Mouse (Mus musculus) layer of hippocampus, postnatal 25 days (tissue): ENCODE results near the gene Olfr307. TPM values are rescaled to one million over a fixed set of nuclear protein-coding genes. Genes with fewer than 3 reads are reported as not detected.
"Not testable (repeated sequence)": the region's sequence is repeated elsewhere in the genome, so short reads cannot be mapped to it uniquely, and the experiment has no call there.

Source experiments
- DNase-seq, 2 experiments: peaks; one replicate each; pipeline ENCODE4 v3.0.0; 2022; ENCODE audit warnings: mixed read lengths in 2 of 2, low spot score in 1 of 2; ENCODE audit errors: extremely low spot score in 1 of 2
- microRNA-seq, 2 experiments: library from miRNA; unstranded; fragments of <30 nt; microRNA quantifications; one replicate each; pipeline ENCODE4 v1.2.0; 2021
- total RNA-seq, 2 experiments: library from RNA; stranded (reverse); gene quantifications; 2 replicates each; pipeline ENCODE4 v1.2.3; 2021

Olfr307 gene
- total RNA-seq: not detected

DNA sequence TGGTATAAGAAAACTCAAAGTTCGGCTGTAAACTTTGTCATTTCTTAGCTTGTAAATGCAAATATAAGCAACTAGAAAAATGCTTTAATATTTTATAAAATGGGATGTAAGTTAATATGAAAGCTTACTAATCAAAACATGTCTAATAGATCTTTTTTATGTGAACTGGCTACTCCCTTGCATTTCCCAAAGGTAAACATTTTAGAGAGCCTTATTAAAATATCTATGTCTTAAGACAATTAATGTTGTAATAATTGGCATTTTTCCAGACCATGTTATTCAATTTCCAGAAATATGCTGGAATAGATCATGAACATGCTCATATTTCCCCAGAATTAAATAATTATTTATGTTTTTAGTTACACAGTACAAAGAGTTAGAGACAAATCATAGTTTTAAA, at the start of gene Olfr307:
Gene Olfr307 (minus strand): TSS at position 101 of the 400 bp plus-strand sequence.
- no peak for DNase-seq

DNA sequence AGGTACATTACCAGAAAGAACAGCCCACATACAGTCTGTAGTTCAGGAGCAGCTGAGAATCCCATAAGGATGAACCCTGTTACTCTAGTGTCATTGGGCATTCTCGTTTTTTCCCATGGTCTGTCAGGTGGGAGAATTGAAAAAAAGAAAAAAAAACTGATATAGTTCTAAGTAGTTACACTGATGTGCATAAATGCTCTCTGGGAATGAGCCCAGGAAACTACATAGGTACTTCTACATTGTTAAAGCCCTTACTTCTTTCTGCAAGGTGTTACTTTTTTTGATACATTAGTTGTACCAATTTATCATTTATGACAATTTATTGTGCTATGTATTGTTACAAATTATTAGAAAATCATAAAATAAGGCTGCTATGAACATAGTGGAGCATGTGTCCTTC, 49.2 kb upstream of the Olfr307 start, which contains the start of gene Olfr304:
Gene Olfr304 (minus strand): TSS at position 101 of the 400 bp plus-strand sequence.
- no peak for DNase-seq

DNA sequence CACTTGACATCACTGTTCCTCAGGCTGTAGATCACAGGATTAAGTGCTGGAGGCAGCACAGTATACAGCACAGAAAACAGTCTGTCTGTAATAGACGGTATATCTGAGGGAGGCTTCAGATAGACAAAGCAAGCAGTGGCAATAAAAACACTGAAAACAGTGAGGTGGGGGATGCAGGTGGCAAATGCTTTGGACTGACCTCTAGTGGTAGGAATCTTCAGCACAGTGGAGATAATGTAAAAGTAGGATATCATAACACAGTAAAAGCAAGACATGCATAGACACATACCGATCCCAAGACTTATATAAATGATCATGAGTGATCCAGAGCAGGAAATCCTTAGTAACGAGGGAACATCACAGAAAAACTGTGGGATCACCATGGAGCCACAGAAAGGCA, 48.4 kb upstream of the Olfr307 start:
- no peak for DNase-seq

DNA sequence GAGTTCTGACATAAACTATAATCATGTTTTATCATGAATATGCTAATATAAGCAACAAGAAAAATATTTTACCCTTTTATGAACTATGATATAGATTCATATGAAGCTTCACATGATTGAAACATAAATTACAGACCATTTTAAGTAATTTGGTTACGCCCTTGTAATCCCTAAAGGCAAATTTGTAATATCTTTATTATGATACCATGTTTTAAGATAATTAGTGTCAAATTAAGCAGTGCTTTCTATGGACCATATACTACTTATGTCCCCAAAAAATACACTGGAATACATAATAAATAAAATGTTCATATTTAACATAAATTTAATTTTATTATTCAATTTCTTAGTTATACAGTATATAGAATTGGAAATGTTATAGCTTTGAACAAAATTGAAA, 29.4 kb upstream of the Olfr307 start, which contains the start of gene Olfr305:
Gene Olfr305 (minus strand): TSS at position 101 of the 400 bp plus-strand sequence.
- DNase-seq: no peak

DNA sequence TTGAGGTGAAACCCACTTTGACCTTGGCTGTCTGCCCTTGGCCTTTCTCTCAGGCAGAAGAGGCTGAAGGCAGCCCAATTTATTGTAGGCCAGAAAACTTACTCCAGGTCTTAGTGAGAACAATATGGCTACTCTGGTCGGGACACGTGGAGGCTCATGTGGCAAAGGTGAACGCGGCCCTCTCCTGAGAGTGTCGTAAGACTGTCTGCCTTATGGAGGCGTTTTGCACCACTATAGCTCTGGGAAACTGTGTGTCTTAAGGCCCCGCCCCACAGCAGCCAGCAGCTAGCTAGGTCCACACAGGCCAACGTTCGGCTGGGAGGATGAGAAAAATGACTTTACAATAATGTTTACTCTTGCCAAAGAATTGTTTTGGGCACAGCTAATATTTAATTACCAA, 8.9 kb upstream of the Olfr307 start:
- DNase-seq: not testable (repeated sequence)

DNA sequence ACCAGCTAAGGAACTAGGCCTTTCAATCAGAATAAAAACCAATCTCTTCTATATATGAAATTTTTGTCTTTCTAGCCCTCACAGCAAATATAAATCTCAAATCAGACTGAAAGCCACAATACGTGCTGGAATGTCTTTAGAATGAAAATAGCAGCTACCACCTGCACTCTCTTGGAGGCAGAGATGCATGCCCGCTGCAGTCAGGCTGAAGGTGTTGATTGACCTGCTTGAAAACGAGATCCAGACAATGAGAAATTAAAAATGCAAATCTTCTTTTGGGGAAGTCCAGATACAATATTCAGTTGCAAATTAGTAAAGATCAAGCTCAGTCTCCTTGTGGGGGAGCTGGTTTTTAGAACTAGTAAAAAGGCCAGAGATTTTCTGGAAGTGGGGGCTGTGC, 6.9 kb upstream of the Olfr307 start:
- no peak for DNase-seq

DNA sequence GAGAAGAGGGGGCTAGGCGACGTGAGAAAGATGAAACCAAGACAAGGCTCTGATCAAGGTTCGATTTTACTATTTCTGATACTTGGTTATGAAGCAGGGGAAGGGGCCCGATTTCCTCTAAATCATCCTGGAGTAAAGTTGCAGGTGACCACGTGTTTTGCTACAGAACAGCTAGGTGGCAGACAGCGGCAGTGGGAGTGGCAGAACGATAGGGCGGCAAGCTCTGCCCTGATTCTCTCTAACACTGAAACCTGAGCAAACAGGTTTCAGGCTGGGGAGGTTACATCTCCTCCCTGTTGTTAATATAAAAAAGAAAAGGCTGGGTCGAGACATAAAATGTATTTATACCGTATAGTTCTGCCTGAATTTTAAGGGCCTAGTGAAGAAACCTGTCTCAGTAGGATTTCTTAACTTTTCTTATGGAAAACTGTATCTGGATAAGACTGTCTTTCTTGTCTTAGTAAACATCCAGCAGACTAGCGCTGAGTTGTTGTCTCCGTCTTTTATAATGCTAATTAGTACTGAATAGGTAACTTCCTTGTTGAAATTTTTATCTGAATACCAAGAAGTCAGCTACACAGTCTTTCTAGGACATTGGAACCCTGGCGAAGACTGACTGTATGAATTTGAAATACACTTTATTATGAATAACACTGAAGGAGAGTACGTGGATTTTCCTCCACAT, 5.6 kb upstream of the Olfr307 start:
- DNase-seq: no peak

DNA sequence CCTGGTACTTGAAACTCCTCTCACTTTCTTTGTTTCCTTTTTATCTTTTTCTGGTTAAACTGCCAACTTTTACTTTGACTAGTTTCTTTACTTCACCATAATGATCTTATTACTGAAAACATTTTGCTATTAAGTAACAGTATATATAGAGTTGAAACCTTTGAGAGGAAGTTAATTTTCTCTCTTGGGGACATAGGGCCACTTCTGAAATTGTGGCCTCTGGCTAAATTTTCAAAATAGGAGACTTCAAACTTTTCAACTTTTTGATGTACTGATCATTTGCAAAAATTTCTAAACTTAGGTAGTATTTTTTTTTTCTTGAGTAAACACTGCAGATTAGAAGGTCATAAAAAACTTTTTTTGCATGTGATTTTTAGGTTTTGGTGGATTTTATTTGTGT, 11.9 kb downstream of the Olfr307 start, which contains the start of gene Olfr308:
Gene Olfr308 (minus strand): TSS at position 101 of the 400 bp plus-strand sequence.
- no peak for DNase-seq

DNA sequence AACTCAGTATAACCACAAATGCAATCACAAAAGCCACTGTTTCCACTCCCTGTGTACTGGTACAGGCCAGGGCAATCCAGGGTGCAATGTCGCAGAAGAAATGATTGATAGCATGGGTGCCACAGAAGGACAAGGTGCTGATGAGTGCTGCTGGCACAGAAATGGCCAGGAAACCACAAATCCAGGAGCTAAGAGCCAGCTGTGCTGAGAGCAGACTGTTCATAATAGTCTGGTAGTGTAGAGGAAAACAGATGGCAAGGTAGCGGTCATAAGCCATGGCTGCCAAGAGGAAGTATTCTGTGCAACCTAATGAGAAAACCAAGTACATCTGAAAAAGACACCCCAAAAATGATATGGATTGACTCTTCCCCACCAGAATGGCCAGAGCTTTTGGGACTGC, 16.1 kb downstream of the Olfr307 start:
- no peak for DNase-seq

DNA sequence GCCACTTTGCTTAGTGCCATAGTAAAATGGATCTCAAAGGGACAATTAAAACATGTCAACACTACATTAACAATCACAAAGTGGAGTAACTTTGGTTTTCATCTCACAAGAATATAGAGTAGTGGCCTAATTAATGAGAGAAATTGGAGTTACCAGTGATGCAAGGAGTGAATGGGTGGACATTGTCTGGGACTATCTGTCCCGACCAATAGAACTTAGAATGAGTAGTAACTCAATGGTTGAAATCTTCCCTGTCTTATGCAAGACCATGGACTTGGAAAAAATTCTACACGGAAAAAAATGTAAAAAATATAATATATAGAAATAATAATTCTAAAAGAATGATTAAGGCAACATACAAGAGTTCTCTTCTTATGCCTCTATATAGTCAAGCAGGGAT, 23.8 kb downstream of the Olfr307 start, which contains the start of gene Olfr309:
Gene Olfr309 (minus strand): TSS at position 101 of the 400 bp plus-strand sequence.
- no peak for DNase-seq

Small RNA genes within 50 kb of the gene (microRNA-seq; reads per million reads assigned to microRNA genes)
- 0 reads per million in 2 experiments for gene Gm23192

Other genes starting within 250 kb of the Olfr307 start
- not detected for gene Vmn2r75, start 165.8 kb downstream of the Olfr307 start, total RNA-seq
- gene Vmn2r76, start 91.3 kb downstream of the Olfr307 start, total RNA-seq: not detected
- not detected for gene Olfr310, start 60.4 kb downstream of the Olfr307 start, total RNA-seq
- not detected for gene Olfr309, start 23.9 kb downstream of the Olfr307 start, total RNA-seq
- gene Olfr308, start 12.0 kb downstream of the Olfr307 start, total RNA-seq: not detected
- not detected for gene Olfr305, start 29.3 kb upstream of the Olfr307 start, total RNA-seq
- not detected for gene Olfr304, start 49.1 kb upstream of the Olfr307 start, total RNA-seq
- gene Olfr303, start 60.2 kb upstream of the Olfr307 start, total RNA-seq: not detected
- not detected for gene Olfr301, start 66.3 kb upstream of the Olfr307 start, total RNA-seq
- not detected for gene Olfr299, start 122.3 kb upstream of the Olfr307 start, total RNA-seq
- not detected for gene Olfr298, start 154.9 kb upstream of the Olfr307 start, total RNA-seq
- gene Olfr297, start 182.4 kb upstream of the Olfr307 start, total RNA-seq: not detected
- gene Olfr295, start 246.3 kb upstream of the Olfr307 start, total RNA-seq: not detected